Mouse (Mus musculus) brain, embryonic 18.5 days (tissue): ENCODE measurements at regions not wholly inside any gene's neighbourhood (a gene's known extent, or its start where the extent isn't known, plus 50 kb on each side); places are given as distances from the start of the nearest gene placed in this dataset.

Experiments
- DNase-seq: peaks from one replicate; pipeline ENCODE4 v3.0.0-alpha.2; 2012; ENCODE audit warnings: low read depth, low spot score

GRCm38 (mm10) chr9:47432715-47433114 is 97.3 kb upstream of the Cadm1 start:
- DNase-seq = no peak

GRCm38 (mm10) chr9:47433185-47433584 is 96.8 kb upstream of the Cadm1 start:
- DNase-seq = no peak

GRCm38 (mm10) chr9:47434091-47434490 is 95.9 kb upstream of the Cadm1 start:
- DNase-seq = no peak

- DNase-seq = no peak
Measured at GRCm38 (mm10) chr9:47438976-47439375, 91.0 kb upstream of the Cadm1 start.

- no peak for DNase-seq
Measured at GRCm38 (mm10) chr9:47439506-47439905, 90.5 kb upstream of the Cadm1 start.

GRCm38 (mm10) chr9:47440128-47440527 is 89.8 kb upstream of the Cadm1 start:
- DNase-seq = peak; percentile 43

- DNase-seq = no peak
Measured at GRCm38 (mm10) chr9:47441155-47441554, 88.8 kb upstream of the Cadm1 start.

- DNase-seq = no peak
Measured at GRCm38 (mm10) chr9:47444168-47444567, 85.8 kb upstream of the Cadm1 start.

GRCm38 (mm10) chr9:47444752-47445151 is 85.2 kb upstream of the Cadm1 start:
- no peak for DNase-seq

GRCm38 (mm10) chr9:47445332-47445731 is 84.6 kb upstream of the Cadm1 start:
- no peak for DNase-seq

- no peak for DNase-seq
Measured at GRCm38 (mm10) chr9:47452752-47453151, 77.2 kb upstream of the Cadm1 start.

GRCm38 (mm10) chr9:47458721-47459418 is 71.1 kb upstream of the Cadm1 start:
- DNase-seq = no peak

- no peak for DNase-seq
Measured at GRCm38 (mm10) chr9:47459461-47460049, 70.4 kb upstream of the Cadm1 start.

- DNase-seq = no peak
Measured at GRCm38 (mm10) chr9:47460241-47460640, 69.7 kb upstream of the Cadm1 start.

- no peak for DNase-seq
Measured at GRCm38 (mm10) chr9:47461915-47462314, 68.1 kb upstream of the Cadm1 start.

- no peak for DNase-seq
Measured at GRCm38 (mm10) chr9:47466767-47467166, 63.2 kb upstream of the Cadm1 start.

- DNase-seq = no peak
Measured at GRCm38 (mm10) chr9:47467815-47468214, 62.2 kb upstream of the Cadm1 start.

- no peak for DNase-seq
Measured at GRCm38 (mm10) chr9:47469576-47469975, 60.4 kb upstream of the Cadm1 start.

GRCm38 (mm10) chr9:47470741-47471140 is 59.2 kb upstream of the Cadm1 start:
- DNase-seq = no peak

GRCm38 (mm10) chr9:47471767-47472420 is 58.1 kb upstream of the Cadm1 start:
- no peak for DNase-seq

- no peak for DNase-seq
Measured at GRCm38 (mm10) chr9:47473776-47474365, 56.1 kb upstream of the Cadm1 start.

GRCm38 (mm10) chr9:47474776-47475175 is 55.2 kb upstream of the Cadm1 start:
- no peak for DNase-seq

- DNase-seq = no peak
Measured at GRCm38 (mm10) chr9:47477889-47478288, 52.1 kb upstream of the Cadm1 start.
